Mouse (Mus musculus) heart, postnatal 36 days (tissue): Measurements from ENCODE around the gene Mapk8ip2. TPM values are rescaled to one million over a fixed set of nuclear protein-coding genes. Genes with fewer than 3 reads are reported as not detected.

Experiments
- DNase-seq, 2 experiments: peaks; one replicate each; pipeline ENCODE4 v3.0.0; 2021 to 2022
- intact Hi-C: fragments of 180-260 bp; cut with DNase I; formaldehyde crosslinking; loops from one replicate; pipeline ENCODE4 v1.15.1; 2025
- total RNA-seq, 2 experiments: library from RNA; stranded (reverse); gene quantifications; 2 replicates each; pipeline ENCODE4 v1.2.3; 2021

Gene Mapk8ip2
- total RNA-seq, 2 experiments from 2014 or later, result 0.05 to 0.33 TPM

GRCm38 (mm10) chr15:89476475-89476815, 22.7 kb downstream of the Mapk8ip2 start:
- no peak for DNase-seq
- intact Hi-C loops, result no loop called here

DNA sequence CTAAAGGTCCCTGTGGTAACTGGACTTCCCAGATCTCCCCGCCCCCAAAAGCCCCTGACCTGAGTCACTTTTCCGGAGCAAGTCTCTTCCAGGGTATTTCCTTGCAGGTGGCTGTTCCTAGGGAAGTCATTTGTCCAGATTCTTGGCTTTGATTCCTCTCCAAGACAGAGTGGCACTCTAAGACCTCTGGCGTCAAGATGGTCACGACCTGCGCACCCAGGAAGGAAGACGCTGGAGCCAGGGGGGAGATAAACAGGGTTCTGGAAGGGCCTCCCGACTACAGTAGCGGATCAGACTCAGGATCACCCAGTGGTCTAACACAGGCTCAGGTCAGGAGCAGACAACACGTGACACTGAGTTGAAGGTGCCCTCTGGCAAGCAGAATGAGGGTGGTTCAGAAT, 23.4 kb downstream of the Mapk8ip2 start, which contains the start of gene Arsa:
Arsa (minus strand) TSS at position 335 of the 401 bp plus-strand sequence.
- peak; percentile 28 to 34 for DNase-seq
- intact Hi-C loops, result loop anchor here (1.0 kb wide), 1 partner anchor 21 kb away; no protein-coding TSS in a partner anchor

DNA sequence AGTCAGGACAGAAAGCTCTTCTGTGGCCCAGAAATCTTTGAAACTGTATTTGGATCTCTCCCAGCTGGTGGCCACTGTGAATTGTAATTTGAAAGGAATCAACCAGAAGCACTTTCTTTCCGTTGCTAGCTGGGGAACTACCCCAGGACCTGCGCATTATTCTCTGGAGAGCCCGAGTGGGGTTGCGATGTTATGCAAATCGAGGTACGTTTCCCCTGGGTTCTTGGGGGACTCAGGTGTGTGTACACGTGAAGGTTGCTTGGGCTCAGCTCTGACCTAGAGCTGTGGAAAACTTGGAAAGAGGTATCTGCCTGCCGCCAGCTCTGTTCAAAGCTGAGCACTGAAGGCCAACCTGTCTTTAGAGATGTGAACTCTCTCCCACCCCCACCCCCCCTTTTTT, 24.1 kb downstream of the Mapk8ip2 start:
- DNase-seq, result no peak
- intact Hi-C loops, result loop anchor here (1.0 kb wide), 1 partner anchor 20 kb away; no protein-coding TSS in a partner anchor

DNA sequence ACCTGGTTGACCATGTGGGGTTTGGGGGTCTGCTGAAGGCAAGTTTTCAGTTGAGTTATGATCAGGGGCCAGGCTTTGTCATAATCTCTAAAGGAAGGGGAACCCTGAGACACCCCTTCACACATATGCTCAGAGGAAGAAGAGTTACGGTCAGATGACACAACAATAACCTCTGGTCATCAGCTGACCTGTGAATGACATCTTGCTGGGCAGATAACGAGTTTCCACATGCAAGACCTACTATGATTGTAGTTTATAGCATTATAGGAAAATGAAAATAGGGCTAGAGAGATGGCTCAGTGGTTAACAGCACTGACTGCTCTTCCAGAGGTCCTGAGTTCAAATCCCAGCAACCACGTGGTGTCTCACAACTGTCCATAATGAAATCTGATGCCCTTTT, 24.9 kb downstream of the Mapk8ip2 start:
- no peak for DNase-seq
- intact Hi-C loops, result no loop called here

- intact Hi-C loops, result loop anchor here (1.0 kb wide), 1 partner anchor 17 kb away; no protein-coding TSS in a partner anchor
- peak; percentile 76 to 81 for DNase-seq
Observed at GRCm38 (mm10) chr15:89480584-89480983, 26.9 kb downstream of the Mapk8ip2 start.

- intact Hi-C loops, result no loop called here
- no peak for DNase-seq
Observed at GRCm38 (mm10) chr15:89488182-89488581, 34.5 kb downstream of the Mapk8ip2 start.

DNA sequence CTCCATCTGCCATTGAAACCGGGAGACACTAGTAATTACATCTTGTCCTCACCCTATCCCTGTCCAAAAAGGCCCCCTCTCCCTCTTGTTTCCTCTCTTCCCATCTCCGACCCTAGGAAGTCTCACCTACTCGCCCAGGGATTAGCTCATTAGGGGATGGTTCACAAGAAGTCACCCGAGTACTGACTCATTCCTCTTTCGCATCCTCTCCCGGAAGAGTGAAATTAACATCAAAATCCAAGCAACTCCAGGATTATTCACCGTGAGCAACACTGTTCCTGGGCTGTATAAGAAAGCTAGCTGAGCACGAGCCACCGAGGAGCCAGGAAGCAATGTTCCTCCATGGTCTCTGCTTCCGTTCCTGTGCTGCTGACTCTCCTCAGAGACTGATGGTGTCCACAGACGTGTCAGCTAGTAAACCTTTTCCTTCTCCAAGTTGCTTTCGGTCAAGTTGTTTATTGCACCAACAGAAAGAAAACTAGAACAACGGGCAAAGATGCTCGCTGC, 35.0 kb downstream of the Mapk8ip2 start:
- DNase-seq, result no peak
- intact Hi-C loops, result no loop called here

- intact Hi-C loops, result no loop called here
- no peak for DNase-seq
Observed at GRCm38 (mm10) chr15:89494970-89495369, 41.3 kb downstream of the Mapk8ip2 start.

DNA sequence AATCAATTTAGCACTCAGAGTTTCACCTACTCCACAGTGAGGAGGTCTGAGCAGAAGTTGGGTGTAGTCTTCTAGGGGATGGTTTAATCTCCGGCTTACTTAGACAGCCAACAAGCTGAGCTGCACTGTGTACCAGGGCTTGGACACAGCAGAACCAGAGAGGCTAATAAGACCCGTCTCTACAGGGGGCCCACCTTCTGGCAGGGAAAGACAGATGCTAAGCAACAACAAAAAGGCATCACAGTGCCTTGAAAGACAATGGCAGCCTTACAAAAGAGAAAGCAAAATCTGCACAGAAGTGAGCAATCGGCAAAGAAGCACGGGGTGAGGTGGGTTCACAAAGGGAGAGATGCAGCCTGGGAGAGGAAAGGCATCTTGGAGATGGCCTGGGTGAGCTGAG, 42.4 kb downstream of the Mapk8ip2 start:
- intact Hi-C loops, result no loop called here
- DNase-seq, result no peak

GRCm38 (mm10) chr15:89496841-89497240, 43.1 kb downstream of the Mapk8ip2 start:
- intact Hi-C loops, result loop anchor here (1.0 kb wide), 1 partner anchor 17 kb away; no protein-coding TSS in a partner anchor
- DNase-seq, result no peak

GRCm38 (mm10) chr15:89497391-89498048, 43.8 kb downstream of the Mapk8ip2 start:
- peak; percentile 64 to 65 for DNase-seq
- intact Hi-C loops, result loop anchor here (1.0 to 2.0 kb wide), 3 partner anchors 17 to 31 kb away; partner anchors contain the start of gene Arsa

DNA sequence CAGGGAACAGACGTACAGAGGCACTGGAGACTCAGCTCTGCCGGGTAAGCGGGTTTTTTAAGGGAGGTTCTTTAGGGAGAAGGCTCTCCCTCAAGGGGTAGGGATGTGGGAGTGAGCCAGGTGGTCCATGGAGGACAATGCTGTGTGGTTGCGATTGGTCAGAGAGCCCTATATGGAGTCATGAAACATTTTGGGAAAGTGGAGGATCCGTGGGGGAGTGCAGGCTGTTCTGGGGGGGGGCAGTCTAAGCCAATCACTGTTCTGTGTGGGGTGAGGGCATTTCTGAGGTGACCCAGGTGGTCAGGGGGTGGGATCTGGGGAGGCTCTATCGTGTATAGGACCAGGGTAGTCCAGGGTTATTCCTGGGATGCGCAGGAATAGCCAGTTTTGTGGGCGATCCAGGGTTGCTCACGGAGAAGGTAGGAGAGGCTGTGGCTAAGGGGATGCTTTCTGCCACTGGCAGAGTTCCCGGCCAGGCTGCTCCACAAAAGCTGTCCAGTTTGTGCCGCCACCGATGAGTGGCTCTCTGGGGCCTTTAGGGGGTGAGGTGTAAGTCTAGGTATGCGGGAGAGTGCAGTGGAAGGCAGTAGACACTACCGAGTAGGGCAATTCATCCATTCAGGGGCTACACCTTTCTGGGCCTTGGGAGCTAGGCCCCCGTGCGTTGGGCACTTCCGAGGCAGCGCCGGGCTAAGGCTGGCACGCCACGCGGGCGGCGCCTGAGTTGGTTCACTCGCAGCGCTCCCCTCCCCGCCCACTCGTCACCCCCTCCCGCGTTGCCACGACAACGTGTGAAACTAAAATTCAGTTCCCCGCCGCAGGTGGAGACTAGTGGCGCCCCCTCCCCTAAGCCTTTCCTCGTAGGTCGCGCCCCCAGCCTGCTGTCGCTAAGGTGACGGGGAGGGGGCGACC, 44.6 kb downstream of the Mapk8ip2 start:
- peak; percentile 48 to 49 for DNase-seq
- intact Hi-C loops, result loop anchor here (1.0 to 2.0 kb wide), 2 partner anchors 21 to 30 kb away; partner anchors contain the start of gene Arsa

DNA sequence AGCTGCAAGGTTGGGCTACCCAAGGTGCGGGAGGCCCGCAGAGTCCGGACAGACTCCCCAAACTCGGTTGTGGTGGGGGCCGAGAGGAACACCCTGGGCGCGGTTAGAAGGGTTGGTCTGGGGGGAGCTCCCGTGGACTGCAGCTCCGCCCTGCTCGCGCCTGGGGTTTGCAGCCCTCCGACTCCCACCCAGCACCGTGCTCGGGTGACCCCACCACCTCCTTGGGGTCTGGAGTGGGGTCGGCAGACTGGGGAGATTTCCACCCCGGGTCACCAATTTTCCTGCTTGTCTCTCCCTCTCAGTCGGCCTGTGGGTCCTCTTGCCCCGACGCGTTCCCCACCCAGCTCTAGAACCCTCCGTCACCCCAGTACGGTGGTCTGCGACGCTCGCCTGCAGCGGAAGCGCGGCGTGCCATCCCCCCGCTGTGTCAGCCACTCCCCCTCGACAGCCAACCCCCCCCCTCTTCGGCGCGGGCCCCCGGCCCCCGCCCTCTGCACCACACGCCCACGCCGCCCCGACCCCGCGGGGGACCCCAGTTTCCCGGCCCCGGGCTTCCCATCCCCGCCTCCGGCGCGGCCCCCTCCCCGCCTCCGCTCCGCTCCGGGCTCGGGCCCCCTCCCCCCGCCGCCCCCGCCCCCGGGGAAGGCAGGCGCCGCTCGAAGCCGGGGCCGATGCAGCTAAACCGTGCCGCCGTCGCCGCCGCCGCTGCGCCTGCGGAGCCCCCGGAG, 45.4 kb downstream of the Mapk8ip2 start, which contains the start of gene Shank3:
Shank3 (plus strand) TSS at position 663 of the 728 bp plus-strand sequence.
- DNase-seq, result peak; percentile 29 to 37
- intact Hi-C loops, result loop anchor here (1.0 to 2.0 kb wide), 2 partner anchors 22 to 30 kb away; partner anchors contain the start of gene Arsa

- intact Hi-C loops, result loop anchor here (2.0 to 5.0 kb wide), 3 partner anchors 29 to 47 kb away; no protein-coding TSS in a partner anchor
- DNase-seq, result peak; percentile 63 to 65
Observed at GRCm38 (mm10) chr15:89499784-89500220, 46.1 kb downstream of the Mapk8ip2 start.

DNA sequence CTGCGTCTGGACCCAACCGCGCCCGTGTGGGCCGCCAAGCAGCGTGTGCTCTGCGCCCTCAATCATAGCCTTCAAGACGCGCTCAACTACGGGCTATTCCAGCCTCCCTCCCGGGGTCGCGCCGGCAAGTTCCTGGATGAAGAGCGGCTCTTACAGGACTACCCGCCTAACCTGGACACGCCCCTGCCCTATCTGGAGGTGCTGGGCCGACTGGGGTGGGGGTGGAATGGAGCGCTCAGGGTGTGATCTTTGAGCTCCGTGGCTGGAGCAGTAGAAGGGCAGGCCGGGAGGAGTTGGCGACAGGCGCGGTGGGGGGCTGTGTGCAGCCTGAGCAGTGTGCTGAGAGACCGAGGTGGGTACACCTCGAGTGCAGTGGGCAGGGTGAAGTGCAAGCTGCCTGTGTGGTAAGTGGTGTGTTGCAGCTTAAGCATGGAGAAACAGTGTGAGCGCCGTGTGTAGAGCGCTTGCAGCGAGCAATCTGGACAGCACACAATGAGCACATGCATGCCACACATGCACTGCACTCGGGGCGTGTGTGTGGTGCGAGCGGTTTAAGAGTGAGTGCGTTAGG, 46.6 kb downstream of the Mapk8ip2 start:
- DNase-seq, result no peak
- intact Hi-C loops, result loop anchor here (5.0 kb wide), 2 partner anchors 33 to 47 kb away; no protein-coding TSS in a partner anchor

DNA sequence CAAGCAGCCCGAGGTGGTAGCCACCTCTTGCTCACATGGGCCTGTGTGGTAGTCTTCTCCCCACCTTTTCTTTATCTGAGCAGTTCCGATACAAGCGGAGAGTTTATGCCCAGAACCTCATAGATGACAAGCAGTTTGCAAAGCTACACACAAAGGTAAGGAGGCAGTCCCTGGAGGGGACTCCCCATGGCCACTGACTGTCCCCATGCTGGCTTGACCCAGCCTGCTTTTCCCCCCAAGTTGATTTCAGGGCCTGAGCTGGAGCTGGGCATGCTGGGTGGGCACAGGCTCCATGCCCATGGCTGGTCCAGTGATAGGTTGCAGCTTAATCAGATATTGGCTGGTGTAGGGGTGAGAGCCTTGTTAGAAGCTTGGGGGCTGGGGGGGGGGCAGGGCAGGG, 47.6 kb downstream of the Mapk8ip2 start:
- intact Hi-C loops, result loop anchor here (5.0 kb wide), 2 partner anchors 34 to 46 kb away; no protein-coding TSS in a partner anchor
- no peak for DNase-seq

DNA sequence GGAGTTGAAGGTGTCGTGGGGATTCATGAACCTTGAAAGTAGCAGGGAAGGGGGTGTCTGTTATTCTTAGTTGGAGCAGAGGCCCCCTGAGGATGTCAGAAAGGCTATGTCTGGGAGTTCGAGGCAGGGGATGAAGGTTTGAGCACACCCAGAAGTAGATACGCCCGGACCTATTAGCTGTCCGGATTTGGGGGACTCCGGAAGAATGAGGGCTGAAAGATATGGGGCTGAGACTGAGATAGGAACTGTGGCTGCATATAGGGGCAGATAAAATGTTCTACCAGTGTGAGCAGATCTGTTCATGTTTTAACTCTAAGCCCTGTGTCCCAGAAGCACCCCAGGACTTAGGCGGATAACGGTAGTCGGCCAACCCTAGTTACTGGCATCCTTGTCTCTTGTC, 51.1 kb downstream of the Mapk8ip2 start:
- intact Hi-C loops, result loop anchor here (5.0 kb wide), 2 partner anchors 38 to 42 kb away; no protein-coding TSS in a partner anchor
- no peak for DNase-seq

- no peak for DNase-seq
- intact Hi-C loops, result no loop called here
Observed at GRCm38 (mm10) chr15:89507751-89508150, 54.0 kb downstream of the Mapk8ip2 start.

DNA sequence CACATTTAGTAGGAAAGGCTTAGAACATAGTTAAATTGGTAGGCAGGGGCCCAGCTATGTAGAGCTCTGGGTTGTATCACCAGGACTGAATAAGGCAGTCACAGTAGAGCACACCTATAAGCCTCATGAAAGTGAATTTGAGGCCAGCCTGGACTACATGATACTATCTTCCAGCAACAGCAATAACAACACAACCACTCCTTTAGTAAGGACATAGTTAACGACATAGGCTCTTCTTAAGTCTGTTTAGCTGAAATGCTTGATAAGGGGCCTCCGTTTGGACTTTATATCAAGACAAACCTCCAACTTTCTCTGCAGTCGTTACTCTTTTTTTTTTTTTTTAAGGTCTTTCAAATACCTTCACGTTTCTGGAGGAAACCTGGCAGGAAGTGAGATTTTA, 59.0 kb downstream of the Mapk8ip2 start:
- DNase-seq, result no peak
- intact Hi-C loops, result no loop called here
